Comparison of ENCODE assay signal across 7 mouse cellular contexts in genomic region chr16:10447264-10447594, GRCm38 (mm10). TPM values are rescaled to one million over a fixed set of nuclear protein-coding genes. Genes with fewer than 3 reads are reported as not detected.
A peak's percentile ranks its signal among the peaks of the same experiment; 100 is the strongest.
DNase-seq lines count a peak whose midpoint lies in the region; ATAC-seq lines count a peak whose summit lies in the region.

Gene Tvp23a (minus strand): TSS chr16:10447362.

- peaks cover 5% of the 10 kb centered on the region; the same call in 1 of the 2 replicates for H3K4me1 ChIP-seq in intestine, embryonic 16.5 days (ENCODE audit: control insufficient read depth, insufficient read depth, low read length)
- peaks cover 28% of the 10 kb centered on the region for H3K4me1 ChIP-seq in limb, embryonic 13.5 days
- peaks cover 8% of the 10 kb centered on the region; the same call in 1 of the 2 replicates for H3K4me1 ChIP-seq in neural tube, embryonic 11.5 days (ENCODE audit: control insufficient read depth, insufficient read depth, low read length)

- peak; percentile 77 for DNase-seq in adrenal gland, postnatal 14 days
- DNase-seq in embryo, embryonic 11.5 days (ENCODE audit: low read depth, low spot score), result peak; percentile 79
- peak; percentile 43 to 56 for DNase-seq in gastrocnemius, postnatal 36 days
- DNase-seq in neural tube, embryonic 11.5 days (ENCODE audit: low spot score), result peak; percentile 91
- peak; percentile 50 to 74 for DNase-seq in urinary bladder, postnatal 4 days (ENCODE audit: low spot score in 2 of 2)

- H3K4me3 ChIP-seq in intestine, embryonic 16.5 days (ENCODE audit: low read length), result peak within 1 kb of the TSS; percentile 48
- H3K4me3 ChIP-seq in limb, embryonic 13.5 days, result peak within 1 kb of the TSS; percentile 59
- H3K4me3 ChIP-seq in neural tube, embryonic 11.5 days (ENCODE audit: low read depth, low read length), result peak within 1 kb of the TSS; percentile 38

- no peak within 1 kb of the TSS for H3K27ac ChIP-seq in intestine, embryonic 16.5 days (ENCODE audit: low read length)
- H3K27ac ChIP-seq in limb, embryonic 13.5 days, result peak within 1 kb of the TSS; percentile 72
- H3K27ac ChIP-seq in neural tube, embryonic 11.5 days (ENCODE audit: low read depth, low read length), result peak within 1 kb of the TSS; percentile 76

- H3K36me3 ChIP-seq in intestine, embryonic 16.5 days (ENCODE audit: control insufficient read depth, insufficient read depth, low read length), result no peaks in the 10 kb centered on the region
- H3K36me3 ChIP-seq in limb, embryonic 13.5 days, result no peaks in the 10 kb centered on the region
- no peaks in the 10 kb centered on the region for H3K36me3 ChIP-seq in neural tube, embryonic 11.5 days (ENCODE audit: control insufficient read depth, insufficient read depth, low read length)

- peak; percentile 82 for ATAC-seq in intestine, embryonic 16.5 days
- ATAC-seq in limb, embryonic 13.5 days (ENCODE audit: low FRiP score, low read depth), result peak; percentile 96
- peak; percentile 98 for ATAC-seq in neural tube, embryonic 11.5 days (ENCODE audit: insufficient read depth, low FRiP score, low TSS enrichment)

- intact Hi-C loops in gastrocnemius, postnatal 36 days (cut with DNase I), result no loop called here

- H3K4me2 ChIP-seq in intestine, embryonic 16.5 days (ENCODE audit: low read depth, low read length), result peak within 1 kb of the TSS; percentile 59
- H3K4me2 ChIP-seq in limb, embryonic 13.5 days (replicated peaks), result peak within 1 kb of the TSS; percentile 88
- peak within 1 kb of the TSS; percentile 67 for H3K4me2 ChIP-seq in neural tube, embryonic 11.5 days (ENCODE audit: low read depth)

- no peaks in the 10 kb centered on the region for H3K9me3 ChIP-seq in intestine, embryonic 16.5 days (ENCODE audit: control insufficient read depth, low read length)
- H3K9me3 ChIP-seq in limb, embryonic 13.5 days, result no peaks in the 10 kb centered on the region
- H3K9me3 ChIP-seq in neural tube, embryonic 11.5 days (ENCODE audit: control insufficient read depth, low read length), result no peaks in the 10 kb centered on the region

- H3K27me3 ChIP-seq in intestine, embryonic 16.5 days (replicated peaks; ENCODE audit: control insufficient read depth, insufficient read depth, low read length), result no peaks in the 10 kb centered on the region
- H3K27me3 ChIP-seq in limb, embryonic 13.5 days, result no peaks in the 10 kb centered on the region
- H3K27me3 ChIP-seq in neural tube, embryonic 11.5 days (ENCODE audit: control insufficient read depth, insufficient read depth, low read length), result no peaks in the 10 kb centered on the region

- peak within 1 kb of the TSS; percentile 66 for H3K9ac ChIP-seq in intestine, embryonic 16.5 days (ENCODE audit: low read depth, low read length)
- peak within 1 kb of the TSS; percentile 67 for H3K9ac ChIP-seq in limb, embryonic 13.5 days
- peak within 1 kb of the TSS; percentile 64; the same call in 1 of the 2 replicates for H3K9ac ChIP-seq in neural tube, embryonic 11.5 days (ENCODE audit: low read length)

- 4% methylated on average over 12 of the region's 12 CpGs for WGBS in intestine, embryonic 16.5 days
- WGBS in limb, embryonic 13.5 days, result 4% methylated on average over 12 of the region's 12 CpGs
- WGBS in neural tube, embryonic 11.5 days, result 1% methylated on average over 12 of the region's 12 CpGs

RNA-seq across cellular contexts. Expression of gene Tvp23a, which starts in this region (rescaled TPM):
- 1.6 and 2.3 TPM in 2 replicates for total RNA-seq in adrenal gland, postnatal 14 days (2021)
- under 1 TPM; 0.23 to 0.37 TPM for total RNA-seq in gastrocnemius, postnatal 36 days (2021)
- 6.5 and 6.8 TPM in 2 replicates for polyA plus RNA-seq in intestine, embryonic 16.5 days (2015; fragmentation: Nextera tagmentation; extraction: Ambion mirVana)
- polyA plus RNA-seq in limb, embryonic 13.5 days (2015; fragmentation: Nextera tagmentation; extraction: Ambion mirVana), result 22.5 and 23.2 TPM in 2 replicates
- polyA plus RNA-seq in neural tube, embryonic 11.5 days (2014; fragmentation: Nextera tagmentation; extraction: Ambion mirVana), result 20.8 and 26.0 TPM in 2 replicates

Comparison
In these comparisons a context has a peak if more than half of its experiments do, and no peak if none do; other contexts are left out.
1. Peak in DNase-seq in gastrocnemius, postnatal 36 days; RNA of the gene not detected or under 1 TPM.